Mouse (Mus musculus) lung, adult 2 months (tissue): Measurements from ENCODE around the gene Mllt3.

Source experiments
- CTCF ChIP-seq: fragments of 200-500 bp; IDR thresholded peaks from 2 replicates; pipeline ENCODE4 v1.5.1; 2011; ENCODE audit warnings: mild to moderate bottlenecking, low read length, control low read depth; ENCODE audit not compliant: insufficient read depth
- POLR2A ChIP-seq: fragments of 200-500 bp; IDR thresholded peaks from 2 replicates; pipeline ENCODE4 v1.6.1; 2011; ENCODE audit warnings: low read depth, mild to moderate bottlenecking, control low read depth, low read length, borderline replicate concordance; ENCODE audit errors: extremely low read depth

DNA sequence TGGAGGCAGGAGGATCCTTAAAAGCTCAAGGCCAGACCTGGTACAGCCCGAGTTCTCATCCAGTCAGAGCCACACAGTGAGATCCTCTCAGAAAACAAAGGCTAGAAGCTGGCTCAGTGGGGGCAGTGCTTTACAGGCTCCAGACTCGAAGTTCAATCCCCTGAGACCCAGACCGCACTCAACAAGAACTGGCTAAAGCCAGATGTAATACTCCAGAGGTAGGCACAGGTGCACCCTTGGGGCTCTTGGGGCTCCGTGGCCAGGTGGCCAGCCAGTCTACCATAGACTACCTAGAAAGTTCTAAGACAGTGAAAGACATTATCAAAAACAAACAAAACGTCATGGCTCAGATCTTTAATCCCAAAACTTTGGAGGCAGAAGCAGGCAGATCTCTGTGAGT is 12.7 kb downstream of the Mllt3 start:
- no peak for TF ChIP-seq CTCF
- TF ChIP-seq POLR2A = no peak
